Mouse (Mus musculus): Measurements from ENCODE around the gene Gm7849. TPM values are rescaled to one million over a fixed set of nuclear protein-coding genes. Genes with fewer than 3 reads are reported as not detected.
"Not testable (repeated sequence)": the region's sequence is repeated elsewhere in the genome, so short reads cannot be mapped to it uniquely, and the experiment has no call there.

The Gm7849 gene
- polyA plus RNA-seq (2015; fragmentation: Nextera tagmentation; extraction: Ambion mirVana), result not detected in 2 replicates

GRCm38 (mm10) chr8:21456460-21456859 is at the start of gene Gm7849:
TSS of gene Gm7849 (minus strand) at chr8:21456560.
- not testable (repeated sequence) for ATAC-seq (ENCODE audit: borderline replicate concordance, extremely low read depth, low FRiP score, low TSS enrichment); H3K4me1 ChIP-seq; H3K4me2 ChIP-seq; H3K27me3 ChIP-seq; H3K36me3 ChIP-seq; H3K27ac ChIP-seq; H3K9me3 ChIP-seq; H3K9ac ChIP-seq; H3K4me3 ChIP-seq
- no CpG with 5 or more reads among the region's 1 CpGs for WGBS

DNA sequence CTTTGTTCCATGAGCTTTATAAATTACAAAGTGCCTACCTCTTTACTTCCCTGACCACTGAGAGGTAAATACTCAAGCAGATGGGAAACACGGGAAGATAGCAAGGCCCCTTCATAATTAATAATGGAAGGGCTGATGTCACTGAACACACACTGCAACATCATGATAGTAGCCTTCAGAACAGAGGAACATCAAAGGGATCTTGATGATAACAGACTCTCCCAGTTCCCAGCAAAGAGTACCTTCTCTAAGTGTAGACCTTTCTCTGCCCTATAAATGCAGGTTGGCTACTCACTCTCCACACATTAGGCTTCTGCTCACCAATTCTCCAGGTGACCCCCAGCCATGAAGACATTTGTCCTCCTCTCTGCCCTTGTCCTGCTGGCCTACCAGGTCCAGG is 29.2 kb downstream of the Gm7849 start, which contains the start of gene Defa36:
Gene Defa36 (plus strand): TSS at position 301 of the 400 bp plus-strand sequence.
- not testable (repeated sequence) for ATAC-seq (ENCODE audit: borderline replicate concordance, extremely low read depth, low FRiP score, low TSS enrichment); H3K27me3 ChIP-seq; H3K36me3 ChIP-seq; H3K4me3 ChIP-seq; H3K4me2 ChIP-seq; H3K9ac ChIP-seq; H3K9me3 ChIP-seq; H3K27ac ChIP-seq; H3K4me1 ChIP-seq
- no CpG with 5 or more reads among the region's 1 CpGs for WGBS

Other genes starting within 250 kb of the Gm7849 start
- gene Gm15292, start 206.8 kb downstream of the Gm7849 start, polyA plus RNA-seq (2015; fragmentation: Nextera tagmentation; extraction: Ambion mirVana), result not detected in 2 replicates
- gene Defa27, start 141.0 kb downstream of the Gm7849 start, polyA plus RNA-seq (2015; fragmentation: Nextera tagmentation; extraction: Ambion mirVana), result not detected in 2 replicates
- gene Defa29, start 129.5 kb downstream of the Gm7849 start, polyA plus RNA-seq (2015; fragmentation: Nextera tagmentation; extraction: Ambion mirVana), result not detected in 2 replicates
- gene Defa2, start 78.0 kb downstream of the Gm7849 start, polyA plus RNA-seq (2015; fragmentation: Nextera tagmentation; extraction: Ambion mirVana), result not detected in 2 replicates
- gene Defa33, start 64.7 kb downstream of the Gm7849 start, polyA plus RNA-seq (2015; fragmentation: Nextera tagmentation; extraction: Ambion mirVana), result not detected in 2 replicates
- gene Defa36, start 29.1 kb downstream of the Gm7849 start, polyA plus RNA-seq (2015; fragmentation: Nextera tagmentation; extraction: Ambion mirVana), result not detected in 2 replicates
- gene Defa20, start 52.7 kb upstream of the Gm7849 start, polyA plus RNA-seq (2015; fragmentation: Nextera tagmentation; extraction: Ambion mirVana), result not detected in 2 replicates
- gene Defa32, start 72.5 kb upstream of the Gm7849 start, polyA plus RNA-seq (2015; fragmentation: Nextera tagmentation; extraction: Ambion mirVana), result not detected in 2 replicates
- not detected in 2 replicates for gene Defa37, start 108.8 kb upstream of the Gm7849 start, polyA plus RNA-seq (2015; fragmentation: Nextera tagmentation; extraction: Ambion mirVana)
- not detected in 2 replicates for gene Defa28, start 126.4 kb upstream of the Gm7849 start, polyA plus RNA-seq (2015; fragmentation: Nextera tagmentation; extraction: Ambion mirVana)
- gene Gm7861, start 137.9 kb upstream of the Gm7849 start, polyA plus RNA-seq (2015; fragmentation: Nextera tagmentation; extraction: Ambion mirVana), result not detected in 2 replicates
- not detected in 2 replicates for gene Defa26, start 161.6 kb upstream of the Gm7849 start, polyA plus RNA-seq (2015; fragmentation: Nextera tagmentation; extraction: Ambion mirVana)
- gene Defa17, start 199.2 kb upstream of the Gm7849 start, polyA plus RNA-seq (2015; fragmentation: Nextera tagmentation; extraction: Ambion mirVana), result not detected in 2 replicates
- gene Defa34, start 209.2 kb upstream of the Gm7849 start, polyA plus RNA-seq (2015; fragmentation: Nextera tagmentation; extraction: Ambion mirVana), result not detected in 2 replicates
- not detected in 2 replicates for gene AY761184, start 247.1 kb upstream of the Gm7849 start, polyA plus RNA-seq (2015; fragmentation: Nextera tagmentation; extraction: Ambion mirVana)